Mouse (Mus musculus) spleen, adult 2 months (tissue): ENCODE results near the gene Gm21992. TPM values are rescaled to one million over a fixed set of nuclear protein-coding genes. Genes with fewer than 3 reads are reported as not detected.

Experiments
- DNase-seq, 2 experiments: peaks; one replicate each; pipeline versions ENCODE4 v3.0.0 to v3.0.0-alpha.2; 2012 to 2021; ENCODE audit warnings: low spot score in 2 of 2, low read depth in 1 of 2
- H3K27ac ChIP-seq: fragments of 200-500 bp; 2 replicates; pipeline ENCODE4 v1.5.1; 2012; ENCODE audit warnings: low read length, inconsistent platforms; ENCODE audit not compliant: insufficient read depth
- H3K27me3 ChIP-seq: fragments of 200-500 bp; 2 replicates; pipeline ENCODE4 v1.6.1; 2012; ENCODE audit warnings: mild to moderate bottlenecking, moderate library complexity, low read length, inconsistent platforms; ENCODE audit not compliant: control insufficient read depth, insufficient read depth
- H3K36me3 ChIP-seq: fragments of 200-500 bp; 2 replicates; pipeline ENCODE4 v1.6.1; 2012; ENCODE audit warnings: mild to moderate bottlenecking, low read length, inconsistent platforms; ENCODE audit not compliant: control insufficient read depth, insufficient read depth
- H3K4me1 ChIP-seq: fragments of 200-500 bp; 2 replicates; pipeline ENCODE4 v1.6.1; 2011; ENCODE audit warnings: inconsistent platforms; ENCODE audit not compliant: control insufficient read depth, insufficient read depth, insufficient read length
- H3K4me3 ChIP-seq: fragments of 200-500 bp; 2 replicates; pipeline ENCODE4 v1.5.1; 2011; ENCODE audit warnings: mild to moderate bottlenecking, inconsistent platforms; ENCODE audit not compliant: insufficient read depth, insufficient read length; ENCODE audit errors: extremely low read depth
- CTCF ChIP-seq: fragments of 200-500 bp; IDR thresholded peaks from 2 replicates; pipeline ENCODE4 v1.5.1; 2011; ENCODE audit warnings: mild to moderate bottlenecking, inconsistent platforms; ENCODE audit not compliant: insufficient read depth, insufficient read length, insufficient replicate concordance; ENCODE audit errors: extremely low read depth
- POLR2A ChIP-seq: fragments of 200-500 bp; IDR thresholded peaks from 2 replicates; pipeline ENCODE4 v1.6.1; 2011; ENCODE audit warnings: low read depth, low read length, inconsistent platforms
- WGBS: fragments of 180-500 bp; shearing (Covaris S2); methylation state at CpG from one replicate; pipeline ENCODE4 v1.1.7; 2018; 5-methylcytosine and 5-hydroxymethylcytosine counted together
- polyA plus RNA-seq: library from polyadenylated mRNA; depleted of rRNA; stranded (reverse); fragments of >200 nt; gene quantifications from 2 replicates; pipeline ENCODE4 v1.2.3, GENCODE M21; 2012

Gm21992 gene
- polyA plus RNA-seq, 1 experiment: 15.0 TPM

GRCm38 (mm10) chr19:4716756-4717155, 94.7 kb downstream of the Gm21992 start:
- 89% methylated on average over 14 of the region's 14 CpGs for WGBS
- Histone ChIP-seq H3K4me1 (peaks cover 2% of the 10 kb centered on the region; the same call in 1 of the 2 replicates), H3K27me3 (peaks cover 8% of the 10 kb centered on the region), H3K27ac (no peak overlapping the region), H3K36me3 (no peaks in the 10 kb centered on the region), H3K4me3 (no peak overlapping the region)
- DNase-seq: no peak
- no peak for TF ChIP-seq POLR2A
- no peak for TF ChIP-seq CTCF

- 81% methylated on average over 3 of the region's 3 CpGs for WGBS
- H3K36me3 ChIP-seq: no peaks in the 10 kb centered on the region
- H3K4me1 ChIP-seq: peaks cover 2% of the 10 kb centered on the region; the same call in 1 of the 2 replicates
- H3K27ac ChIP-seq: no peak overlapping the region
- H3K4me3 ChIP-seq: no peak overlapping the region
- TF ChIP-seq POLR2A (no peak), CTCF (no peak)
- no peak for DNase-seq
- H3K27me3 ChIP-seq: peaks cover 12% of the 10 kb centered on the region
These were observed 97.5 kb downstream of the Gm21992 start for GRCm38 (mm10) chr19:4713886-4714285.

GRCm38 (mm10) chr19:4712781-4713526, 98.5 kb downstream of the Gm21992 start:
- DNase-seq: no peak
- WGBS: 22% methylated on average over 13 of the region's 13 CpGs
- Histone ChIP-seq H3K4me3 (no peak overlapping the region), H3K27ac (no peak overlapping the region), H3K36me3 (no peaks in the 10 kb centered on the region), H3K27me3 (peaks cover 12% of the 10 kb centered on the region), H3K4me1 (no peaks in the 10 kb centered on the region)
- TF ChIP-seq CTCF (no peak), POLR2A (no peak)

- Histone ChIP-seq H3K4me3 (no peak overlapping the region), H3K27me3 (peaks cover 12% of the 10 kb centered on the region), H3K27ac (no peak overlapping the region), H3K4me1 (no peaks in the 10 kb centered on the region), H3K36me3 (no peaks in the 10 kb centered on the region)
- TF ChIP-seq POLR2A: no peak
- no peak for TF ChIP-seq CTCF
- DNase-seq: no peak
- WGBS: 2% methylated on average over 60 of the region's 60 CpGs
These were observed 99.1 kb downstream of the Gm21992 start for GRCm38 (mm10) chr19:4712156-4712780.

GRCm38 (mm10) chr19:4711601-4712155, 99.7 kb downstream of the Gm21992 start:
- Histone ChIP-seq H3K4me1 (no peaks in the 10 kb centered on the region), H3K27ac (no peak overlapping the region), H3K27me3 (peaks cover 12% of the 10 kb centered on the region), H3K36me3 (no peaks in the 10 kb centered on the region), H3K4me3 (no peak overlapping the region)
- DNase-seq: no peak
- TF ChIP-seq CTCF: no peak
- 5% methylated on average over 60 of the region's 65 CpGs for WGBS

- Histone ChIP-seq H3K27me3 (peaks cover 12% of the 10 kb centered on the region), H3K4me1 (no peaks in the 10 kb centered on the region), H3K27ac (no peak within 1 kb of the TSS), H3K36me3 (no peaks in the 10 kb centered on the region), H3K4me3 (no peak within 1 kb of the TSS)
- 49% methylated on average over 13 of the region's 13 CpGs for WGBS
- no peak for DNase-seq
- TF ChIP-seq POLR2A (no peak), CTCF (no peak)
These were observed 100.3 kb downstream of the Gm21992 start, which contains the start of gene Sptbn2 for GRCm38 (mm10) chr19:4711098-4711600. TSS of gene Sptbn2 (plus strand) at chr19:4711167.

GRCm38 (mm10) chr19:4708765-4709164, 102.6 kb downstream of the Gm21992 start:
- Histone ChIP-seq H3K27me3 (peaks cover 10% of the 10 kb centered on the region), H3K36me3 (no peaks in the 10 kb centered on the region), H3K4me3 (no peak overlapping the region), H3K27ac (no peak overlapping the region), H3K4me1 (no peaks in the 10 kb centered on the region)
- TF ChIP-seq POLR2A (no peak), CTCF (no peak)
- WGBS: 64% methylated on average over 10 of the region's 10 CpGs
- no peak for DNase-seq
